Mouse (Mus musculus) midbrain, embryonic 15.5 days (tissue): ENCODE measurements around the gene Dnajc5g. TPM values are rescaled to one million over a fixed set of nuclear protein-coding genes. Genes with fewer than 3 reads are reported as not detected.

ENCODE experiments used
- ATAC-seq: fragments of 200-750 bp; cut with Nextera tagmentation; replicated peaks from 2 replicates; pipeline ENCODE4 v1.8.0; 2017; ENCODE audit warnings: moderate TSS enrichment
- H3K27ac ChIP-seq: fragments of 300-500 bp; sonication (generic); 2 replicates; pipeline ENCODE4 v1.5.1; 2015; ENCODE audit warnings: mild to moderate bottlenecking, inconsistent platforms
- H3K27me3 ChIP-seq: fragments of 300-500 bp; sonication (generic); replicated peaks from 2 replicates; pipeline ENCODE4 v1.6.1; 2015; ENCODE audit warnings: inconsistent platforms
- H3K36me3 ChIP-seq: fragments of 300-500 bp; sonication (generic); replicated peaks from 2 replicates; pipeline ENCODE4 v1.6.1; 2015; ENCODE audit warnings: inconsistent platforms
- H3K4me1 ChIP-seq: fragments of 300-500 bp; sonication (generic); 2 replicates; pipeline ENCODE4 v1.6.1; 2015; ENCODE audit warnings: inconsistent platforms
- H3K4me2 ChIP-seq: fragments of 300-500 bp; sonication (generic); 2 replicates; pipeline ENCODE4 v1.6.1; 2015; ENCODE audit warnings: inconsistent platforms, mild to moderate bottlenecking, moderate library complexity
- H3K4me3 ChIP-seq: fragments of 300-500 bp; sonication (generic); 2 replicates; pipeline ENCODE4 v1.5.1; 2015; ENCODE audit warnings: mild to moderate bottlenecking, inconsistent platforms
- H3K9ac ChIP-seq: fragments of 300-500 bp; sonication (generic); 2 replicates; pipeline ENCODE4 v1.6.1; 2015; ENCODE audit warnings: mild to moderate bottlenecking, inconsistent platforms
- H3K9me3 ChIP-seq: fragments of 300-500 bp; sonication (generic); 2 replicates; pipeline ENCODE4 v1.6.1; 2016; ENCODE audit warnings: inconsistent platforms
- WGBS: fragments of 180-500 bp; shearing (Covaris S2); methylation state at CpG from one replicate; pipeline ENCODE4 v1.1.7; 2015; ENCODE audit warnings: mixed read lengths; 5-methylcytosine and 5-hydroxymethylcytosine counted together
- polyA plus RNA-seq: library from polyadenylated mRNA; unstranded; fragments of >200 nt; fragmentation: Nextera tagmentation; extraction: Ambion mirVana; gene quantifications from 2 replicates; pipeline ENCODE4 v1.2.1, GENCODE M21; 2015

The Dnajc5g gene
- not detected in 2 replicates for polyA plus RNA-seq

GRCm38 (mm10) chr5:31105814-31106335, at the start of gene Dnajc5g:
Dnajc5g (plus strand) TSS chr5:31106285.
- no peak within 1 kb of the TSS for H3K4me3 ChIP-seq
- 86% methylated on average over 9 of the region's 9 CpGs for WGBS
- no peak for ATAC-seq

GRCm38 (mm10) chr5:31069810-31070209, 36.3 kb upstream of the Dnajc5g start:
- 98% methylated on average over 3 of the region's 3 CpGs for WGBS
- Histone ChIP-seq H3K4me2 (no peak overlapping the region), H3K9me3 (no peaks in the 10 kb centered on the region), H3K36me3 (peaks cover 48% of the 10 kb centered on the region), H3K27me3 (no peaks in the 10 kb centered on the region), H3K4me3 (no peak overlapping the region), H3K4me1 (no peaks in the 10 kb centered on the region), H3K27ac (no peak overlapping the region), H3K9ac (no peak overlapping the region)
- ATAC-seq: no peak

More at GRCm38 (mm10) chr5:31105814-31106335, at the start of gene Dnajc5g:
- no peaks in the 10 kb centered on the region for H3K36me3 ChIP-seq
- H3K27me3 ChIP-seq: no peaks in the 10 kb centered on the region
- H3K4me1 ChIP-seq: no peaks in the 10 kb centered on the region
- no peak within 1 kb of the TSS for H3K4me2 ChIP-seq
- H3K9me3 ChIP-seq: no peaks in the 10 kb centered on the region
- no peak within 1 kb of the TSS for H3K27ac ChIP-seq
- H3K9ac ChIP-seq: no peak within 1 kb of the TSS

GRCm38 (mm10) chr5:31071059-31071458, 35.0 kb upstream of the Dnajc5g start:
- Histone ChIP-seq H3K27ac (no peak overlapping the region), H3K4me3 (no peak overlapping the region), H3K9me3 (no peaks in the 10 kb centered on the region), H3K36me3 (peaks cover 53% of the 10 kb centered on the region), H3K4me1 (no peaks in the 10 kb centered on the region), H3K27me3 (no peaks in the 10 kb centered on the region), H3K9ac (no peak overlapping the region), H3K4me2 (no peak overlapping the region)
- ATAC-seq: no peak
- WGBS: 91% methylated on average over 2 of the region's 2 CpGs

GRCm38 (mm10) chr5:31071821-31072220, 34.3 kb upstream of the Dnajc5g start:
- no peaks in the 10 kb centered on the region for H3K4me1 ChIP-seq
- H3K4me3 ChIP-seq: no peak overlapping the region
- no peak overlapping the region for H3K27ac ChIP-seq
- H3K9ac ChIP-seq: no peak overlapping the region
- H3K4me2 ChIP-seq: no peak overlapping the region
- WGBS: 95% methylated on average over 11 of the region's 11 CpGs
- H3K9me3 ChIP-seq: no peaks in the 10 kb centered on the region
- H3K36me3 ChIP-seq: peaks cover 52% of the 10 kb centered on the region
- no peak for ATAC-seq
- H3K27me3 ChIP-seq: no peaks in the 10 kb centered on the region

GRCm38 (mm10) chr5:31073176-31073575, 32.9 kb upstream of the Dnajc5g start:
- no peak overlapping the region for H3K4me2 ChIP-seq
- no peak for ATAC-seq
- WGBS: 92% methylated on average over 12 of the region's 12 CpGs

GRCm38 (mm10) chr5:31076346-31076745, 29.7 kb upstream of the Dnajc5g start:
- WGBS: 92% methylated on average over 13 of the region's 13 CpGs
- no peak overlapping the region for H3K9ac ChIP-seq
- H3K4me3 ChIP-seq: no peak overlapping the region
- no peak for ATAC-seq
- no peaks in the 10 kb centered on the region for H3K9me3 ChIP-seq
- H3K27me3 ChIP-seq: no peaks in the 10 kb centered on the region
- H3K27ac ChIP-seq: no peak overlapping the region
- peaks cover 32% of the 10 kb centered on the region for H3K36me3 ChIP-seq
- H3K4me2 ChIP-seq: no peak overlapping the region
- H3K4me1 ChIP-seq: no peaks in the 10 kb centered on the region

More at GRCm38 (mm10) chr5:31073176-31073575, 32.9 kb upstream of the Dnajc5g start:
- H3K36me3 ChIP-seq: peaks cover 44% of the 10 kb centered on the region
- no peaks in the 10 kb centered on the region for H3K9me3 ChIP-seq
- H3K27ac ChIP-seq: no peak overlapping the region
- H3K27me3 ChIP-seq: no peaks in the 10 kb centered on the region
- H3K4me3 ChIP-seq: no peak overlapping the region
- H3K9ac ChIP-seq: no peak overlapping the region
- no peaks in the 10 kb centered on the region for H3K4me1 ChIP-seq

- Histone ChIP-seq H3K9me3 (no peaks in the 10 kb centered on the region), H3K4me3 (no peak overlapping the region), H3K36me3 (peaks cover 11% of the 10 kb centered on the region; the same call in 1 of the 2 replicates), H3K4me2 (no peak overlapping the region), H3K9ac (no peak overlapping the region), H3K27me3 (no peaks in the 10 kb centered on the region), H3K4me1 (peaks cover 12% of the 10 kb centered on the region), H3K27ac (no peak overlapping the region)
- whole genome bisulfite sequencing: 85% methylated on average over 13 of the region's 13 CpGs
- ATAC-seq: no peak
These were observed 25.9 kb upstream of the Dnajc5g start for GRCm38 (mm10) chr5:31080059-31080794.

- Histone ChIP-seq H3K4me1 (peaks cover 12% of the 10 kb centered on the region), H3K9me3 (no peaks in the 10 kb centered on the region), H3K36me3 (peaks cover 11% of the 10 kb centered on the region; the same call in 1 of the 2 replicates), H3K4me3 (no peak overlapping the region), H3K27ac (no peak overlapping the region), H3K27me3 (no peaks in the 10 kb centered on the region), H3K9ac (no peak overlapping the region), H3K4me2 (no peak overlapping the region)
- ATAC-seq: no peak
- WGBS: 65% methylated on average over 3 of the region's 3 CpGs
These were observed 25.3 kb upstream of the Dnajc5g start for GRCm38 (mm10) chr5:31080795-31081164.

GRCm38 (mm10) chr5:31081386-31081785, 24.7 kb upstream of the Dnajc5g start:
- no peak for ATAC-seq
- Histone ChIP-seq H3K27me3 (no peaks in the 10 kb centered on the region), H3K9ac (no peak overlapping the region), H3K36me3 (peaks cover 7% of the 10 kb centered on the region; the same call in 1 of the 2 replicates), H3K9me3 (no peaks in the 10 kb centered on the region), H3K4me3 (no peak overlapping the region), H3K4me2 (no peak overlapping the region), H3K27ac (no peak overlapping the region), H3K4me1 (peaks cover 12% of the 10 kb centered on the region)
- 77% methylated on average over 3 of the region's 3 CpGs for WGBS

GRCm38 (mm10) chr5:31082355-31082754, 23.7 kb upstream of the Dnajc5g start:
- ATAC-seq: no peak
- Histone ChIP-seq H3K4me3 (no peak overlapping the region), H3K27me3 (no peaks in the 10 kb centered on the region), H3K9ac (no peak overlapping the region), H3K36me3 (peaks cover 6% of the 10 kb centered on the region; the same call in 1 of the 2 replicates), H3K4me2 (no peak overlapping the region), H3K27ac (0 out of 2 replicates have a peak overlapping the region, but pooled peaks have one; percentile 53), H3K9me3 (no peaks in the 10 kb centered on the region), H3K4me1 (peaks cover 16% of the 10 kb centered on the region)
- 15% methylated on average over 5 of the region's 5 CpGs for WGBS

GRCm38 (mm10) chr5:31082935-31083625, 23.0 kb upstream of the Dnajc5g start:
- no peaks in the 10 kb centered on the region for H3K9me3 ChIP-seq
- H3K4me3 ChIP-seq: no peak overlapping the region
- H3K4me1 ChIP-seq: peaks cover 16% of the 10 kb centered on the region
- peaks cover 2% of the 10 kb centered on the region; the same call in 1 of the 2 replicates for H3K36me3 ChIP-seq
- 0 out of 2 replicates have a peak, but pooled peaks have one; percentile 37 for ATAC-seq
- 0 out of 2 replicates have a peak overlapping the region, but pooled peaks have one; percentile 53 for H3K27ac ChIP-seq
- no peak overlapping the region for H3K4me2 ChIP-seq
- 28% methylated on average over 12 of the region's 12 CpGs for WGBS
- no peaks in the 10 kb centered on the region for H3K27me3 ChIP-seq
- no peak overlapping the region for H3K9ac ChIP-seq

GRCm38 (mm10) chr5:31083949-31084348, 22.1 kb upstream of the Dnajc5g start:
- WGBS: under 1% methylated on average over 8 of the region's 8 CpGs
- no peak overlapping the region for H3K4me3 ChIP-seq
- no peaks in the 10 kb centered on the region for H3K36me3 ChIP-seq
- H3K4me2 ChIP-seq: no peak overlapping the region
- no peak overlapping the region for H3K9ac ChIP-seq
- ATAC-seq: peak; percentile 51; the same call in 1 of the 2 replicates
- H3K4me1 ChIP-seq: peaks cover 16% of the 10 kb centered on the region
- H3K9me3 ChIP-seq: no peaks in the 10 kb centered on the region
- H3K27ac ChIP-seq: no peak overlapping the region
- H3K27me3 ChIP-seq: no peaks in the 10 kb centered on the region
